Comparison of ENCODE assay signal across 7 mouse cellular contexts in the genomic region with DNA sequence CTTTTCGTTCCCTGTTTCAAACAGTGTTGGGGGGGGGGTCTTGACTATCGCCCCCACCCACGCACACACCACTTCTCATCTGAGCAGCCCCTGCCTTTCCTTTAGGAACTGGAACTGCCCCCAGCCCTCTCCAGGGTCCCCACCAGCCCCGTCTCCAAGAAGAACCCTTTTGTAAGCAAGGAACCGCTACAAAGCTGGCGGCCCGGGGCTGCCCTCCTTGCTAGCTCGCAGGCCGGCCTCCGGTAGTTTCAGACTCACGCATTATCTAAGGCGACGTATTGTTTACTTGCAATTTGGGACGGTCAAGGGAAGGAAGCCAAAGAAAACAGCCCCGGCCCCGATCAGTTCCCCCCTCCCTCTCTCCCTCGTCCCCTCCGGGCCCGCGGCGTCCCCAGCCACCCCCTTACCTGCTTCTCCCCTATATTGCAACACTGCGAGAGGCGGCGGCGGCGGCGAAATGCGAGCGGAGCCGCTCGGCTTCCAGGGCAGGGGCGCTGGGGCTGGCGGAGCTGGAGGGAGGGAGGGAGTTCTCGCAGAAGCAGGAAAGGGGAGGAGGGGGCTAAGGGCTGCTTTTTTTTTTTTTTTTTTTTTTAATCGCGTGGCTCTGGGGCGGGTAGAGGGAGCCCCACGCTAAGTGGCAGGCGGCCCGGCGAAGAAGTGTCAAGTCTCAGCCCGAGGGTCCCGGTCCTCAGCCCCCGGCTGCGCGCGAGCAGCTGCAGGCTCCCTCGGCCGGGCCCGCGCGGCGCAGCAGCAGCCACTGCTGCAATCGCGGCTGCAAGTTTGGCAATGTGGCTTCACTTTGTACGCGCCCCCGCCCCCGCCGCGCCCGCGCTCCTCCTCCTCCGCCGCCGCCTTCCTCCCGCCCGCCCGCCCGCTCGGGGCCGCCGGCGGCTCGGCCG. TPM values are rescaled to one million over a fixed set of nuclear protein-coding genes. Genes with fewer than 3 reads are reported as not detected.
A peak's percentile ranks its signal among the peaks of the same experiment; 100 is the strongest.
DNase-seq lines count a peak whose midpoint lies in the region; ATAC-seq lines count a peak whose summit lies in the region.

A gene (minus strand): TSS at position 808 of the 899 bp plus-strand sequence.

- H3K9ac ChIP-seq in intestine, embryonic 15.5 days, result peak within 1 kb of the TSS; percentile 95
- peak within 1 kb of the TSS; percentile 93 for H3K9ac ChIP-seq in midbrain, embryonic 11.5 days (ENCODE audit: low read length)

- no peaks in the 10 kb centered on the region for H3K27me3 ChIP-seq in intestine, embryonic 15.5 days (replicated peaks)
- H3K27me3 ChIP-seq in limb, embryonic 10.5 days (ENCODE audit: low read depth, poor library complexity, severe bottlenecking), result no peaks in the 10 kb centered on the region
- peaks cover 1% of the 10 kb centered on the region; the same call in 1 of the 2 replicates for H3K27me3 ChIP-seq in midbrain, embryonic 11.5 days (ENCODE audit: control insufficient read depth, insufficient read depth, low read length)

- peaks cover 13% of the 10 kb centered on the region; the same call in 1 of the 2 replicates for H3K4me1 ChIP-seq in intestine, embryonic 15.5 days (replicated peaks)
- H3K4me1 ChIP-seq in limb, embryonic 10.5 days, result peaks cover 35% of the 10 kb centered on the region
- peaks cover 15% of the 10 kb centered on the region for H3K4me1 ChIP-seq in midbrain, embryonic 11.5 days (ENCODE audit: control insufficient read depth, insufficient read depth, low read length)

- DNase-seq in adrenal gland, adult 2 months, result peak; percentile 93
- peak; percentile 75 for DNase-seq in embryo, embryonic 10.5 days (ENCODE audit: low spot score)
- peak; percentile 80 to 90 for DNase-seq in gastrocnemius, postnatal 4 days (ENCODE audit: low spot score in 2 of 2)
- peak; percentile 85 for DNase-seq in limb, embryonic 10.5 days (ENCODE audit: low spot score)
- peak; percentile 96 for DNase-seq in midbrain, embryonic 11.5 days (ENCODE audit: low spot score, missing footprints)
- DNase-seq in spleen, adult 18-20 months, result peak; percentile 80 to 87

- H3K36me3 ChIP-seq in intestine, embryonic 15.5 days, result no peaks in the 10 kb centered on the region
- peaks cover 23% of the 10 kb centered on the region for H3K36me3 ChIP-seq in limb, embryonic 10.5 days
- no peaks in the 10 kb centered on the region for H3K36me3 ChIP-seq in midbrain, embryonic 11.5 days (ENCODE audit: control insufficient read depth, insufficient read depth, low read length)

- under 1% methylated on average over 58 of the region's 76 CpGs for WGBS in intestine, embryonic 15.5 days
- WGBS in limb, embryonic 10.5 days, result under 1% methylated on average over 64 of the region's 76 CpGs
- 0% methylated on average over 53 of the region's 76 CpGs for WGBS in midbrain, embryonic 11.5 days

- peak within 1 kb of the TSS; percentile 98 for H3K27ac ChIP-seq in intestine, embryonic 15.5 days
- H3K27ac ChIP-seq in limb, embryonic 10.5 days, result peak within 1 kb of the TSS; percentile 98
- H3K27ac ChIP-seq in midbrain, embryonic 11.5 days (ENCODE audit: low read depth, low read length), result peak within 1 kb of the TSS; percentile 98

- H3K4me3 ChIP-seq in intestine, embryonic 15.5 days (replicated peaks), result peak within 1 kb of the TSS; percentile 88
- peak within 1 kb of the TSS; percentile 91 for H3K4me3 ChIP-seq in limb, embryonic 10.5 days
- peak within 1 kb of the TSS; percentile 80 for H3K4me3 ChIP-seq in midbrain, embryonic 11.5 days (ENCODE audit: low read depth, low read length)

- peak; percentile 81 for ATAC-seq in intestine, embryonic 15.5 days
- ATAC-seq in midbrain, embryonic 11.5 days (ENCODE audit: low FRiP score), result peak; percentile 75

- H3K9me3 ChIP-seq in intestine, embryonic 15.5 days, result no peaks in the 10 kb centered on the region
- no peaks in the 10 kb centered on the region for H3K9me3 ChIP-seq in limb, embryonic 10.5 days (replicated peaks)
- H3K9me3 ChIP-seq in midbrain, embryonic 11.5 days (ENCODE audit: control insufficient read depth, low read length), result no peaks in the 10 kb centered on the region

- peak within 1 kb of the TSS; percentile 91 for H3K4me2 ChIP-seq in intestine, embryonic 15.5 days (replicated peaks)
- H3K4me2 ChIP-seq in midbrain, embryonic 11.5 days, result peak within 1 kb of the TSS; percentile 94

RNA-seq across cellular contexts. Expression of the gene that starts here (rescaled TPM):
- total RNA-seq in adrenal gland, adult 2 months (2021), result 10 to 100 TPM; 59.0 to 93.4 TPM
- 103 and 112 TPM in 2 replicates for polyA plus RNA-seq in adrenal gland, adult 2 months (2012; rRNA removed)
- 10 to 100 TPM; 29.2 to 31.3 TPM for total RNA-seq in gastrocnemius, postnatal 4 days (2021)
- 53.6 and 60.8 TPM in 2 replicates for polyA plus RNA-seq in intestine, embryonic 15.5 days (2015; fragmentation: Nextera tagmentation; extraction: Ambion mirVana)
- 45.9 and 56.6 TPM in 2 replicates for polyA plus RNA-seq in limb, embryonic 10.5 days (2016; fragmentation: Nextera tagmentation; extraction: Ambion mirVana)
- 41.5 and 49.0 TPM in 2 replicates for polyA plus RNA-seq in midbrain, embryonic 11.5 days (2014; fragmentation: Nextera tagmentation; extraction: Ambion mirVana)

Comparison
In these comparisons a context has a peak if more than half of its experiments do, and no peak if none do; other contexts are left out.
1. Peak in every context shown above with its lines: DNase-seq, ATAC-seq, H3K4me3 ChIP-seq and H3K27ac ChIP-seq.